In genomic region chr2:173300663-173301630, GRCm38 (mm10) we compare ENCODE assay signal across 7 mouse cellular contexts. TPM values are rescaled to one million over a fixed set of nuclear protein-coding genes. Genes with fewer than 3 reads are reported as not detected.
A peak's percentile ranks its signal among the peaks of the same experiment; 100 is the strongest.
DNase-seq lines count a peak whose midpoint lies in the region; ATAC-seq lines count a peak whose summit lies in the region.

No protein-coding gene starts in this region.

- DNase-seq in kidney, postnatal 10 days = peak; percentile 52
- DNase-seq in kidney, adult 18-20 months = no peak
- DNase-seq in ZHBTc4 (ENCODE audit: low read depth, low spot score) = peak; percentile 63
- DNase-seq in embryo, embryonic 11 days = peak; percentile 47
- DNase-seq in urinary bladder, postnatal 36 days (ENCODE audit: low spot score in 2 of 2) = no peak
- no peak for DNase-seq in thymus, postnatal 36 days

- ATAC-seq in megakaryocyte progenitor cell, adult 5-6 weeks (replicated peaks; ENCODE audit: poor library complexity) = peak; percentile 73

RNA-seq across cellular contexts. Expression of gene Pmepa1, which starts 24.6 kb away (rescaled TPM):
- 0.17 and 0.32 TPM in 2 replicates for total RNA-seq in megakaryocyte progenitor cell, adult 5-6 weeks (2015)
- total RNA-seq in megakaryocyte progenitor cell, adult 5-6 weeks (2017) = 0.12 and 0.24 TPM in 2 replicates

Comparison
In these comparisons a context has a peak if more than half of its experiments do, and no peak if none do; other contexts are left out.
1. DNase-seq: peak in kidney, postnatal 10 days (single experiment), ZHBTc4 (single experiment) and embryo, embryonic 11 days (single experiment); none in kidney, adult 18-20 months (single experiment), urinary bladder, postnatal 36 days (0 of 2) and thymus, postnatal 36 days (0 of 2).